Mouse (Mus musculus) myocyte (in vitro differentiated cells): ENCODE data around the gene Apom.
A peak's percentile ranks its signal among the peaks of the same experiment; 100 is the strongest.

ENCODE experiments used
- MAX ChIP-seq: IDR thresholded peaks from one replicate; pipeline ENCODE4 v1.6.1; 2011; ENCODE audit warnings: low read depth, mild to moderate bottlenecking, control low read depth
- MYOD1 ChIP-seq, 3 experiments: IDR thresholded peaks; one replicate each; pipeline ENCODE4 v1.6.1; 2011; ENCODE audit warnings: control low read depth in 2 of 3, low read depth in 2 of 3, mild to moderate bottlenecking in 2 of 3, moderate library complexity in 1 of 3; ENCODE audit not compliant: insufficient read length in 2 of 3, control insufficient read depth in 1 of 3
- POLR2A ChIP-seq: IDR thresholded peaks from one replicate; pipeline ENCODE4 v1.6.1; 2011; ENCODE audit warnings: low read depth, mild to moderate bottlenecking, control low read depth, moderate library complexity; ENCODE audit not compliant: insufficient read length
- TCF12 ChIP-seq: IDR thresholded peaks from one replicate; pipeline ENCODE4 v1.6.1; 2011; ENCODE audit warnings: mild to moderate bottlenecking, control low read depth; ENCODE audit not compliant: poor library complexity, insufficient read depth, severe bottlenecking

- no peak for TF ChIP-seq TCF12
- peak; percentile 67 for TF ChIP-seq POLR2A
- no peak for TF ChIP-seq MYOD1 (IDR thresholded peaks at IDR 0.05; ENCODE audit: control insufficient read depth in 1 of 3, insufficient read length in 2 of 3, low read depth in 2 of 3)
- no peak for TF ChIP-seq MAX
Measured at GRCm38 (mm10) chr17:35135591-35136320, 3.9 kb upstream of the Apom start.
